Mouse (Mus musculus): ENCODE measurements around the gene B4galt5. TPM values are rescaled to one million over a fixed set of nuclear protein-coding genes. Genes with fewer than 3 reads are reported as not detected.

B4galt5 gene
- polyA plus RNA-seq, 1 experiment from 2014 or later: 12.2 TPM

DNA sequence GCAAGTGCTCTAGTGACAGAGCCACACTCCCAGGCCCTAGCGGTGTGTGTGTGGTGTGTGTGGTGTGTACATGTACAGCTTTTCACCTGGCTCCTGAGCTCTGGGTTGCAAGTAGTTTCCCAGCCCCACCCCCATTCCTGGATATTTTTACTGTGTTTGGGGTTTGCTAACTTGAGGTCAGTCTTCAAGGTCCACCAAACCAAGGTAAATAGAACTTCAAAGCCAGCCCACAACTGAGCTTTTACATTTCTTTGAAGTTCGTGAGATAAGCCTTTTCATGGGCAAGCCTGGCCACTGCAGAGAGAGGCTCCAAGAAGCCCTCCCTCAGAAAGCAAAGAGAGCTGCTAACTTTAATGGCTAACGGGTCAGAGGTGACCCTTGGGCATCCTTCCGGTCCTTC, 30.0 kb upstream of the B4galt5 start:
- Histone ChIP-seq H3K4me3 (ENCODE audit: low read length) (no peak overlapping the region), H3K9ac (ENCODE audit: low read depth, low read length) (no peak overlapping the region), H3K9me3 (ENCODE audit: control insufficient read depth, low read length) (no peaks in the 10 kb centered on the region), H3K4me1 (ENCODE audit: control insufficient read depth, insufficient read depth, low read length) (peaks cover 29% of the 10 kb centered on the region), H3K27me3 (ENCODE audit: control insufficient read depth, insufficient read depth, low read length) (no peaks in the 10 kb centered on the region), H3K36me3 (ENCODE audit: control insufficient read depth, insufficient read depth, low read length) (no peaks in the 10 kb centered on the region), H3K27ac (ENCODE audit: low read depth, low read length) (no peak overlapping the region), H3K4me2 (replicated peaks; ENCODE audit: low read depth, low read length) (no peak overlapping the region)
- ATAC-seq (ENCODE audit: low FRiP score, low TSS enrichment): no peak
- 27% methylated on average over 4 of the region's 4 CpGs for WGBS

DNA sequence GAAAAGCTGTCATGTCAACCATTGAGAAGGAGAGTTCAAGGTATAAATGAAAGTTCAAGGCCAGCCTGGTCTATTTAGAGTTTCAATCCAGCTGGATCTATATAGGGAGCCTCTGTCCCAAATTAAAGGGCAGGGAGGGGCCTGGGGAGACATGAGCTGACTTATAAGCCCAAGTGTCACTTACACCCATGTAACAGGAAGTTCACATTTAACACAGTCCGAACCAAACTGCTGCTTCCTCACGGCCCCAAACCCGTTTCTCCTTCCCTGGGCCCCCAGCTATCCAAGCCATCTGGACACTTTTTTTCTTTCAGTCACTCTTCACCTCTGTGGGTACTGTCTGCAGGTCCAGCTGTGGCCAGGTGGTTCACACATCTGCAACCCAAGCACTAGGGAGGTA, 28.7 kb upstream of the B4galt5 start:
- no peak overlapping the region for H3K9ac ChIP-seq (ENCODE audit: low read depth, low read length)
- WGBS: 25% methylated on average over 3 of the region's 3 CpGs
- H3K9me3 ChIP-seq (ENCODE audit: control insufficient read depth, low read length): no peaks in the 10 kb centered on the region
- ATAC-seq (ENCODE audit: low FRiP score, low TSS enrichment): no peak
- no peak overlapping the region for H3K4me2 ChIP-seq (replicated peaks; ENCODE audit: low read depth, low read length)
- H3K4me1 ChIP-seq (ENCODE audit: control insufficient read depth, insufficient read depth, low read length): peaks cover 29% of the 10 kb centered on the region
- no peak overlapping the region for H3K4me3 ChIP-seq (ENCODE audit: low read length)
- H3K27ac ChIP-seq (ENCODE audit: low read depth, low read length): no peak overlapping the region
- H3K27me3 ChIP-seq (ENCODE audit: control insufficient read depth, insufficient read depth, low read length): no peaks in the 10 kb centered on the region
- no peaks in the 10 kb centered on the region for H3K36me3 ChIP-seq (ENCODE audit: control insufficient read depth, insufficient read depth, low read length)

DNA sequence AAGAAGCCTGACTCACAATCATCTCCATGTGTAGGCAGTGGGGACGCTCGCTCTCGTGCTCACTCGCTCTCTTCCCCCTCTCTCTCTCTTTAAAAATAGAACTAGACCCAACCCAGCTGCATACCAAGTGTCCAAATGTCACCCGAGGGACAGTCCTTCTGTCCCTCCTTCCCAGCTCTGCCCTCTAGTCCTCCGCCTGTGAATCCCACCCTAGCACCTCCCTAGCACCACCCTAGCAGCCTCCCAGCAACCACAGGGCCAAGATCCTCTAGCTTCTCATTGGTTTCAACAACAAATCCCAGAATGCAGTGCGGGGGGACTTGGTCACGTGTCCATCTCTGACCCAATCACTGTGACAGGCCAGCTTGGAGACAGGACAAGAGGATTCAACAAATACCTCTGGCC, 27.2 kb upstream of the B4galt5 start:
- Histone ChIP-seq H3K36me3 (ENCODE audit: control insufficient read depth, insufficient read depth, low read length) (no peaks in the 10 kb centered on the region), H3K27ac (ENCODE audit: low read depth, low read length) (no peak overlapping the region), H3K4me2 (replicated peaks; ENCODE audit: low read depth, low read length) (no peak overlapping the region), H3K9me3 (ENCODE audit: control insufficient read depth, low read length) (no peaks in the 10 kb centered on the region), H3K9ac (ENCODE audit: low read depth, low read length) (no peak overlapping the region), H3K27me3 (ENCODE audit: control insufficient read depth, insufficient read depth, low read length) (no peaks in the 10 kb centered on the region), H3K4me1 (ENCODE audit: control insufficient read depth, insufficient read depth, low read length) (peaks cover 28% of the 10 kb centered on the region), H3K4me3 (ENCODE audit: low read length) (no peak overlapping the region)
- ATAC-seq (ENCODE audit: low FRiP score, low TSS enrichment): no peak
- WGBS: 73% methylated on average over 8 of the region's 8 CpGs

DNA sequence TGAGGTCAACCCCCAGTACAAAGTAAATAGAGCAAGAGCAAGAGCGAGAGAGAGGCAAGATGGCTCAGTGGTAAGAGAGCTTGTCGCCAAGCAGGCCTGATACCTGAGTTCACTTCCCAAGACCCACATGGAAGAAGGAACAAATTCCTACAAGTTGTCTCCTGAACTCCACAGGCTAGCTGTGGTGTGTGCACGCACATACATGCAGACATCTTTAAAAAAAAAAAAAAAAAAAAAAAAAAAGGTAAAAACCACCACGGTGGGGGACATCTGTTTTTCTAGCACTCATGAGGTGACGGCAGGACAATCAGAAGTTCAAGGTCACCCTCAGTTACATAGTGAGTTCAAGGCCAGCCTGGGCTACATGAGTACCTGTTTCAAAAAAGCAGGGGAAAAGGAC, 26.7 kb upstream of the B4galt5 start:
- 91% methylated on average over 5 of the region's 5 CpGs for WGBS
- Histone ChIP-seq H3K4me3 (ENCODE audit: low read length) (no peak overlapping the region), H3K27me3 (ENCODE audit: control insufficient read depth, insufficient read depth, low read length) (no peaks in the 10 kb centered on the region), H3K9me3 (ENCODE audit: control insufficient read depth, low read length) (no peaks in the 10 kb centered on the region), H3K36me3 (ENCODE audit: control insufficient read depth, insufficient read depth, low read length) (no peaks in the 10 kb centered on the region), H3K27ac (ENCODE audit: low read depth, low read length) (no peak overlapping the region), H3K4me1 (ENCODE audit: control insufficient read depth, insufficient read depth, low read length) (peaks cover 24% of the 10 kb centered on the region), H3K9ac (ENCODE audit: low read depth, low read length) (no peak overlapping the region), H3K4me2 (replicated peaks; ENCODE audit: low read depth, low read length) (no peak overlapping the region)
- no peak for ATAC-seq (ENCODE audit: low FRiP score, low TSS enrichment)

DNA sequence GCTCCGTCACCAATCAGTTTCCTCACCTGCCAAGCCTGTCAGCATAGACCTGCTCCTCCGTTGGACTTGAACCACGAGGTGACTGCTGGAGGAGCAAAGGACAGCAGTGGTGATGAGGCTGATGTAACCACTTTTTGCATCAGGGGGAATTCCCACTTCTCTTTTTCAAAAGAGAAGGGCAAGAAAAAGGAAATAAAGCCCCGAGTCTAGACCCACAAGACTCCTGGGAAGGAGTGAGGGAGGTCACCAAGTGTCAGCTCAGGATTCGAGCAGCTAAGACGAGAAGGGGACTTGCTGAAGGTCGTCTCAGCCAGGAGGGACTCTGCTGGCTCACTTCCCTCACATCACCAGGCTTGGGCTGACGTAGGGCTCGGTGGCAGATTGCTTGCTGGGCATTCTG, 26.2 kb upstream of the B4galt5 start:
- no peak overlapping the region for H3K27ac ChIP-seq (ENCODE audit: low read depth, low read length)
- H3K36me3 ChIP-seq (ENCODE audit: control insufficient read depth, insufficient read depth, low read length): no peaks in the 10 kb centered on the region
- peaks cover 18% of the 10 kb centered on the region for H3K4me1 ChIP-seq (ENCODE audit: control insufficient read depth, insufficient read depth, low read length)
- H3K9ac ChIP-seq (ENCODE audit: low read depth, low read length): no peak overlapping the region
- no peak overlapping the region for H3K4me3 ChIP-seq (ENCODE audit: low read length)
- no peak for ATAC-seq (ENCODE audit: low FRiP score, low TSS enrichment)
- no peak overlapping the region for H3K4me2 ChIP-seq (replicated peaks; ENCODE audit: low read depth, low read length)
- H3K9me3 ChIP-seq (ENCODE audit: control insufficient read depth, low read length): no peaks in the 10 kb centered on the region
- H3K27me3 ChIP-seq (ENCODE audit: control insufficient read depth, insufficient read depth, low read length): no peaks in the 10 kb centered on the region
- 72% methylated on average over 9 of the region's 9 CpGs for WGBS

DNA sequence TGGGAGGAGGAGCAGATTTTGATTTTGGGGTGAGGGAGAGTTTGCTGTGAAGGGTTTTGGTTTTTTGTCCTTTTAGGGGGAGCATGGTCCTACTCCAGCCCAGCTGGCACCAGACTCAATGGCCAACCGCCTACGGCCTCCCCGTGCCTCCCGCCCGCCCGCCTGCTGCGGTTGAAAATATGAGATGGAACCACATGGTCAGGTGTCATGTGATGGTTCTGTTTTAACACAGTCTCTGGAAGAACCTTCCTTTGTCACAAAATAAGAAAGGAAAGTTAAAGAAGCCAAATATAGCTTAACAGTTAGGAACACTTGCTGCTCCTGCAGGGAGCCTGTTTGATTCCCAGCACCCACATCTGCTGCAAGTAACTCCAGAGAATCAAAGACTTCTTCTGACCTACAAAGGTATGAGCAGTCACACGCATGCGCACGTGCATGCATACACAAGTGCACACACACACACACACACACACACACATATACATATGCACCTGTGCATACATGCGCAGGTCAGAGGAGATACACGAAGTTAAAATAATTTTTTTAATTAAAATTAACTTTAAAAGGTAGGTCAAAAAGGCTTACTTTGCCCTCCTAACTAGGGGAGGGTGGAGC, 25.3 kb upstream of the B4galt5 start:
- no peak for ATAC-seq (ENCODE audit: low FRiP score, low TSS enrichment)
- H3K9me3 ChIP-seq (ENCODE audit: control insufficient read depth, low read length): no peaks in the 10 kb centered on the region
- H3K4me1 ChIP-seq (ENCODE audit: control insufficient read depth, insufficient read depth, low read length): peaks cover 14% of the 10 kb centered on the region
- H3K27ac ChIP-seq (ENCODE audit: low read depth, low read length): no peak overlapping the region
- no peak overlapping the region for H3K9ac ChIP-seq (ENCODE audit: low read depth, low read length)
- H3K36me3 ChIP-seq (ENCODE audit: control insufficient read depth, insufficient read depth, low read length): no peaks in the 10 kb centered on the region
- WGBS: 93% methylated on average over 12 of the region's 12 CpGs
- H3K27me3 ChIP-seq (ENCODE audit: control insufficient read depth, insufficient read depth, low read length): no peaks in the 10 kb centered on the region
- H3K4me3 ChIP-seq (ENCODE audit: low read length): no peak overlapping the region
- H3K4me2 ChIP-seq (replicated peaks; ENCODE audit: low read depth, low read length): no peak overlapping the region

DNA sequence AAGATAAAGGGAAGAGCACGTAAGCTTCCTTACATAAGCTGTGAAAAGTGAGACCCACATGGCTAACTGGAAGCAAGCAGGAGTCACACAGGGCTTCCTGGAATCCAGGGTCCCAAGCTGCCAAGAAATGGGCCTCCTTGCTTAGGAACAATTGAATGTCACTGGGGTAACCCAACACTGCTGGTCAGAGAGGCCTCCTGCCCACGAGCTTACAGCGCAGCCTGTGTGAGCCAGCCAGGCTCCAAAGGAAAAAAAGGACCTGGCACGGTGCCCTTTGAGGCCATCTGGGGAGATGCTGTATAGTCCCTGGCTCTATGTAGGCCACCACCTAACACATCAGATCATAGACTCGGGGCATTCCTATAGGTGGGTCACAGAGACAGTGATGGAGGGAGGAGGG, 24.3 kb upstream of the B4galt5 start:
- H3K4me3 ChIP-seq (ENCODE audit: low read length): no peak overlapping the region
- whole genome bisulfite sequencing: 69% methylated on average over 5 of the region's 5 CpGs
- no peaks in the 10 kb centered on the region for H3K27me3 ChIP-seq (ENCODE audit: control insufficient read depth, insufficient read depth, low read length)
- H3K4me1 ChIP-seq (ENCODE audit: control insufficient read depth, insufficient read depth, low read length): peaks cover 11% of the 10 kb centered on the region; the same call in 1 of the 2 replicates
- no peak overlapping the region for H3K4me2 ChIP-seq (replicated peaks; ENCODE audit: low read depth, low read length)
- no peak overlapping the region for H3K9ac ChIP-seq (ENCODE audit: low read depth, low read length)
- H3K36me3 ChIP-seq (ENCODE audit: control insufficient read depth, insufficient read depth, low read length): no peaks in the 10 kb centered on the region
- H3K9me3 ChIP-seq (ENCODE audit: control insufficient read depth, low read length): no peaks in the 10 kb centered on the region
- H3K27ac ChIP-seq (ENCODE audit: low read depth, low read length): no peak overlapping the region
- no peak for ATAC-seq (ENCODE audit: low FRiP score, low TSS enrichment)

DNA sequence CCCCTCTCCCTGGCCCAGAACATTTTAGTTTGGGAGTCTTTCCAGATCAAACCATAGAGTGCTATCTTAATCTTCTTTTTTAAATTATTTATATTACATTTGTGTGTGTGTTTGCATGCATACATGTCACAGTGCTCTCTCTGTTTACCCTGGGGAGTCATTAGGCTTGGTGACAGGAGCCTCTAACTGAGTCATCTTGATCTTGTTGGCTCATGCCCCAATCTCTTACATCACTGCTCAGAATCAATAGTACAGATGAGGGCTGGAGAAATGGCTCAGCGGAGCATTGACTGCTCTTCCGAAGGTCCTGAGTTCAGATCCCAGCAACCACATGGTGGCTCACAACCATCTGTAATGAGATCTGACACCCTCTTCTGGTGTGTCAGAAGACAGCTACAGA, 22.5 kb upstream of the B4galt5 start:
- Histone ChIP-seq H3K4me3 (ENCODE audit: low read length) (no peak overlapping the region), H3K36me3 (ENCODE audit: control insufficient read depth, insufficient read depth, low read length) (no peaks in the 10 kb centered on the region), H3K4me1 (ENCODE audit: control insufficient read depth, insufficient read depth, low read length) (no peaks in the 10 kb centered on the region), H3K27me3 (ENCODE audit: control insufficient read depth, insufficient read depth, low read length) (no peaks in the 10 kb centered on the region), H3K9me3 (ENCODE audit: control insufficient read depth, low read length) (no peaks in the 10 kb centered on the region), H3K27ac (ENCODE audit: low read depth, low read length) (no peak overlapping the region), H3K4me2 (replicated peaks; ENCODE audit: low read depth, low read length) (no peak overlapping the region), H3K9ac (ENCODE audit: low read depth, low read length) (no peak overlapping the region)
- WGBS: 100% methylated on average over 2 of the region's 2 CpGs
- ATAC-seq (ENCODE audit: low FRiP score, low TSS enrichment): no peak

DNA sequence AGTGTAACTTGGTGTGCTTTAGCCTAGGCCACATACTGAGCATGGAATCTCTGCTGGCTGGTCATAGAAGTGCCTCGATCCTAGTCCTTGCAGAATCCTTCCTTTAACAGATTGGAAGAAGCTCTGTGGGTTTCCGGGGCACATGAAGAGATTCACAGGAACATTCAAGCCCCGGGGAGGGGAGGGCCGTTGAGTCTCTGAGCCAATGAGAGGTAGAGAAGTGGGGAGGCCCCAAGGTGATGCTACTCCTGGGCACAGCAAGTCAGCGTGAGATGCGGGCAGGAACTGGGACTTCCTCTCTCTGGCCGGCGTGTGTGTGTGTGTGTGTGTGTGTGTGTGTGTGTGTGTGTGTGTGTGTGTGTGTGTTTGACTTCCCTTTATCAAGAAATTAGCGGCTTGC, 19.3 kb upstream of the B4galt5 start:
- Histone ChIP-seq H3K9ac (ENCODE audit: low read depth, low read length) (no peak overlapping the region), H3K27me3 (ENCODE audit: control insufficient read depth, insufficient read depth, low read length) (no peaks in the 10 kb centered on the region), H3K27ac (ENCODE audit: low read depth, low read length) (no peak overlapping the region), H3K36me3 (ENCODE audit: control insufficient read depth, insufficient read depth, low read length) (no peaks in the 10 kb centered on the region), H3K9me3 (ENCODE audit: control insufficient read depth, low read length) (0 out of 2 replicates have a peak, but pooled peaks cover 3% of the 10 kb centered on the region), H3K4me2 (replicated peaks; ENCODE audit: low read depth, low read length) (no peak overlapping the region), H3K4me1 (ENCODE audit: control insufficient read depth, insufficient read depth, low read length) (no peaks in the 10 kb centered on the region), H3K4me3 (ENCODE audit: low read length) (no peak overlapping the region)
- WGBS: 78% methylated on average over 9 of the region's 9 CpGs
- ATAC-seq (ENCODE audit: low FRiP score, low TSS enrichment): no peak
